Mouse (Mus musculus): ENCODE data around the gene AA986860. TPM values are rescaled to one million over a fixed set of nuclear protein-coding genes. Genes with fewer than 3 reads are reported as not detected.

Gene AA986860
- polyA plus RNA-seq, 1 experiment from 2014 or later: 0.33 TPM

- no peak overlapping the region for H3K4me3 ChIP-seq (replicated peaks)
- H3K27ac ChIP-seq: no peak overlapping the region
- no peak overlapping the region for H3K4me2 ChIP-seq
- H3K4me1 ChIP-seq: no peaks in the 10 kb centered on the region
- H3K36me3 ChIP-seq (replicated peaks): no peaks in the 10 kb centered on the region
- no peak for ATAC-seq (ENCODE audit: low FRiP score)
- no peaks in the 10 kb centered on the region for H3K9me3 ChIP-seq
- H3K27me3 ChIP-seq: no peaks in the 10 kb centered on the region
- 83% methylated on average over 3 of the region's 3 CpGs for WGBS
- no peak overlapping the region for H3K9ac ChIP-seq
These were observed 30.4 kb downstream of the AA986860 start for GRCm38 (mm10) chr1:130762045-130762760.

- no peak overlapping the region for H3K4me2 ChIP-seq
- no peaks in the 10 kb centered on the region for H3K4me1 ChIP-seq
- no peaks in the 10 kb centered on the region for H3K36me3 ChIP-seq (replicated peaks)
- no peak overlapping the region for H3K9ac ChIP-seq
- H3K27me3 ChIP-seq: no peaks in the 10 kb centered on the region
- no peak for ATAC-seq (ENCODE audit: low FRiP score)
- no peak overlapping the region for H3K27ac ChIP-seq
- no peaks in the 10 kb centered on the region for H3K9me3 ChIP-seq
- 92% methylated on average over 12 of the region's 12 CpGs for WGBS
- H3K4me3 ChIP-seq (replicated peaks): no peak overlapping the region
These were observed 32.3 kb downstream of the AA986860 start for GRCm38 (mm10) chr1:130764027-130764461.

- Histone ChIP-seq H3K27me3 (no peaks in the 10 kb centered on the region), H3K9me3 (no peaks in the 10 kb centered on the region), H3K27ac (no peak overlapping the region), H3K4me1 (no peaks in the 10 kb centered on the region), H3K4me2 (no peak overlapping the region), H3K36me3 (replicated peaks) (no peaks in the 10 kb centered on the region), H3K4me3 (replicated peaks) (no peak overlapping the region), H3K9ac (no peak overlapping the region)
- ATAC-seq (ENCODE audit: low FRiP score): no peak
- WGBS: 81% methylated on average over 5 of the region's 5 CpGs
These were observed 35.3 kb downstream of the AA986860 start for GRCm38 (mm10) chr1:130767066-130767465.

- no peaks in the 10 kb centered on the region for H3K27me3 ChIP-seq
- no peak overlapping the region for H3K27ac ChIP-seq
- ATAC-seq (ENCODE audit: low FRiP score): no peak
- H3K4me3 ChIP-seq (replicated peaks): no peak overlapping the region
- no peaks in the 10 kb centered on the region for H3K36me3 ChIP-seq (replicated peaks)
- H3K9ac ChIP-seq: no peak overlapping the region
- H3K4me1 ChIP-seq: no peaks in the 10 kb centered on the region
- 91% methylated on average over 2 of the region's 2 CpGs for WGBS
- H3K9me3 ChIP-seq: no peaks in the 10 kb centered on the region
- H3K4me2 ChIP-seq: no peak overlapping the region
These were observed 38.1 kb downstream of the AA986860 start for GRCm38 (mm10) chr1:130769925-130770324.

- no peak overlapping the region for H3K27ac ChIP-seq
- H3K9me3 ChIP-seq: no peaks in the 10 kb centered on the region
- 0 out of 2 replicates have a peak, but pooled peaks cover 3% of the 10 kb centered on the region for H3K4me1 ChIP-seq
- no peak for ATAC-seq (ENCODE audit: low FRiP score)
- no peaks in the 10 kb centered on the region for H3K36me3 ChIP-seq (replicated peaks)
- WGBS: 89% methylated on average over 4 of the region's 4 CpGs
- no peaks in the 10 kb centered on the region for H3K27me3 ChIP-seq
- no peak overlapping the region for H3K4me2 ChIP-seq
- H3K4me3 ChIP-seq (replicated peaks): no peak overlapping the region
- H3K9ac ChIP-seq: no peak overlapping the region
These were observed 38.7 kb downstream of the AA986860 start for GRCm38 (mm10) chr1:130770487-130770886.

- no peak overlapping the region for H3K27ac ChIP-seq
- 0 out of 2 replicates have a peak, but pooled peaks cover 3% of the 10 kb centered on the region for H3K4me1 ChIP-seq
- H3K27me3 ChIP-seq: no peaks in the 10 kb centered on the region
- H3K9me3 ChIP-seq: no peaks in the 10 kb centered on the region
- H3K4me2 ChIP-seq: no peak overlapping the region
- no peak overlapping the region for H3K4me3 ChIP-seq (replicated peaks)
- no peak overlapping the region for H3K9ac ChIP-seq
- H3K36me3 ChIP-seq (replicated peaks): no peaks in the 10 kb centered on the region
- no peak for ATAC-seq (ENCODE audit: low FRiP score)
- 77% methylated on average over 3 of the region's 3 CpGs for WGBS
These were observed 39.3 kb downstream of the AA986860 start for GRCm38 (mm10) chr1:130770981-130771494.

GRCm38 (mm10) chr1:130775234-130775633, 43.5 kb downstream of the AA986860 start:
- H3K27ac ChIP-seq: no peak overlapping the region
- 41% methylated on average over 2 of the region's 2 CpGs for WGBS

GRCm38 (mm10) chr1:130775691-130776331, 44.0 kb downstream of the AA986860 start:
- no peaks in the 10 kb centered on the region for H3K27me3 ChIP-seq
- H3K36me3 ChIP-seq (replicated peaks): no peaks in the 10 kb centered on the region
- 0 out of 2 replicates have a peak, but pooled peaks cover 3% of the 10 kb centered on the region for H3K4me1 ChIP-seq
- ATAC-seq (ENCODE audit: low FRiP score): no peak
- H3K9ac ChIP-seq: no peak overlapping the region
- no peaks in the 10 kb centered on the region for H3K9me3 ChIP-seq
- H3K27ac ChIP-seq: no peak overlapping the region
- H3K4me2 ChIP-seq: no peak overlapping the region
- 77% methylated on average over 7 of the region's 7 CpGs for WGBS
- H3K4me3 ChIP-seq (replicated peaks): no peak overlapping the region

More at GRCm38 (mm10) chr1:130775234-130775633, 43.5 kb downstream of the AA986860 start:
- no peaks in the 10 kb centered on the region for H3K27me3 ChIP-seq
- H3K9ac ChIP-seq: no peak overlapping the region
- no peaks in the 10 kb centered on the region for H3K9me3 ChIP-seq
- H3K36me3 ChIP-seq (replicated peaks): no peaks in the 10 kb centered on the region
- no peak overlapping the region for H3K4me2 ChIP-seq
- 0 out of 2 replicates have a peak, but pooled peaks cover 3% of the 10 kb centered on the region for H3K4me1 ChIP-seq
- no peak for ATAC-seq (ENCODE audit: low FRiP score)
- H3K4me3 ChIP-seq (replicated peaks): no peak overlapping the region

GRCm38 (mm10) chr1:130776645-130777044, 44.9 kb downstream of the AA986860 start:
- WGBS: 86% methylated on average over 1 of the region's 1 CpGs
- H3K27ac ChIP-seq: no peak overlapping the region
- H3K4me1 ChIP-seq: 0 out of 2 replicates have a peak, but pooled peaks cover 3% of the 10 kb centered on the region
- no peak overlapping the region for H3K9ac ChIP-seq
- no peaks in the 10 kb centered on the region for H3K9me3 ChIP-seq
- H3K36me3 ChIP-seq (replicated peaks): no peaks in the 10 kb centered on the region
- H3K4me2 ChIP-seq: no peak overlapping the region
- no peak for ATAC-seq (ENCODE audit: low FRiP score)
- no peak overlapping the region for H3K4me3 ChIP-seq (replicated peaks)
- no peaks in the 10 kb centered on the region for H3K27me3 ChIP-seq

- H3K36me3 ChIP-seq (replicated peaks): no peaks in the 10 kb centered on the region
- no peak for ATAC-seq (ENCODE audit: low FRiP score)
- 0 out of 2 replicates have a peak, but pooled peaks cover 3% of the 10 kb centered on the region for H3K4me1 ChIP-seq
- H3K4me3 ChIP-seq (replicated peaks): no peak overlapping the region
- no peak overlapping the region for H3K4me2 ChIP-seq
- H3K27ac ChIP-seq: no peak overlapping the region
- no peaks in the 10 kb centered on the region for H3K27me3 ChIP-seq
- no peaks in the 10 kb centered on the region for H3K9me3 ChIP-seq
- H3K9ac ChIP-seq: no peak overlapping the region
- 86% methylated on average over 3 of the region's 3 CpGs for WGBS
These were observed 48.1 kb downstream of the AA986860 start for GRCm38 (mm10) chr1:130779867-130780266.

- Histone ChIP-seq H3K9ac (no peak overlapping the region), H3K4me2 (no peak overlapping the region), H3K9me3 (no peaks in the 10 kb centered on the region), H3K4me1 (no peaks in the 10 kb centered on the region), H3K27me3 (no peaks in the 10 kb centered on the region), H3K27ac (no peak overlapping the region), H3K36me3 (replicated peaks) (no peaks in the 10 kb centered on the region), H3K4me3 (replicated peaks) (no peak overlapping the region)
- ATAC-seq (ENCODE audit: low FRiP score): no peak
- 36% methylated on average over 4 of the region's 4 CpGs for WGBS
These were observed 52.3 kb downstream of the AA986860 start for GRCm38 (mm10) chr1:130784054-130784453.

- no peaks in the 10 kb centered on the region for H3K36me3 ChIP-seq (replicated peaks)
- no peak overlapping the region for H3K4me3 ChIP-seq (replicated peaks)
- H3K9me3 ChIP-seq: 0 out of 2 replicates have a peak, but pooled peaks cover 1% of the 10 kb centered on the region
- H3K9ac ChIP-seq: no peak overlapping the region
- no peak for ATAC-seq (ENCODE audit: low FRiP score)
- H3K4me1 ChIP-seq: peaks cover 10% of the 10 kb centered on the region
- no peak overlapping the region for H3K4me2 ChIP-seq
- H3K27me3 ChIP-seq: no peaks in the 10 kb centered on the region
- WGBS: 46% methylated on average over 4 of the region's 4 CpGs
- H3K27ac ChIP-seq: no peak overlapping the region
These were observed 55.2 kb downstream of the AA986860 start for GRCm38 (mm10) chr1:130787001-130787400.

Data from forebrain, embryonic 12.5 days (tissue).